Mouse (Mus musculus): ENCODE measurements around the gene Klf13. TPM values are rescaled to one million over a fixed set of nuclear protein-coding genes. Genes with fewer than 3 reads are reported as not detected.

The Klf13 gene
- polyA plus RNA-seq (2012; rRNA removed) (9.9 and 12.3 TPM in 2 replicates), polyA plus RNA-seq (2014; fragmentation: Nextera tagmentation; extraction: Ambion mirVana) (27.0 and 28.0 TPM in 2 replicates)

DNA sequence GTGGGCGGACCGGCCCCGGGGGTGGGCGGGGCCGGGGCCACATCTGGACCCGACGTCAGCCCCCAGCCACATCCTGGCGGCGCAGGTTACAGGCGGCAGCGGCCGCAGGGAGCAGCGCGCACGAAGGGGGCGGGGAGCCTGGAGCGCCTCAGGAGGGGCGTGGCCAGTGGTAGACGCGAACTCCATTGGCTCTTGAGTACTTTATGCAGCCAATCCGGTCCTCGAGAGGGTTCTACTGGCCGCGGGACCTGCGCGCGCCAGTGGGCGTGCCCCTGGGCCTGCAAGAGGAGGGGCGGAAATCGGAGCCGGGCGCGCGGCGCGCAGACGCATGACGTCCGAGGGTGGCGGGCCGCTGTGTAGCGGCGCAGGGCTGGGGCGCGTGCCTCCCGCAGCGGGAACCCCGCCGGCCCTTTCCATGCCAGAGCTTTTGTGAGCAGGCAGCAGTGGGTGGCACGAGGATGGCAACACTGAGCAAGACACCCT is at the start of gene Klf13:
Gene Klf13, minus strand, starts transcription at position 2 of the 483 bp plus-strand sequence.
- Histone ChIP-seq H3K4me1 (ENCODE audit: control insufficient read depth, insufficient read depth, low read length) (peaks cover 19% of the 10 kb centered on the region; the same call in 1 of the 2 replicates), H3K27ac (replicated peaks; ENCODE audit: low read depth, low read length) (peak within 1 kb of the TSS; percentile 96), H3K9me3 (ENCODE audit: control insufficient read depth, low read length) (no peaks in the 10 kb centered on the region), H3K4me2 (replicated peaks; ENCODE audit: low read depth, low read length, severe bottlenecking) (peak within 1 kb of the TSS; percentile 94), H3K4me3 (replicated peaks; ENCODE audit: low read length) (peak within 1 kb of the TSS; percentile 77), H3K36me3 (ENCODE audit: control insufficient read depth, insufficient read depth, low read length) (no peaks in the 10 kb centered on the region), H3K9ac (ENCODE audit: low read depth, low read length, severe bottlenecking) (peak within 1 kb of the TSS; percentile 82), H3K27me3 (ENCODE audit: control insufficient read depth, insufficient read depth, low read length) (no peaks in the 10 kb centered on the region)
- DNase-seq (ENCODE audit: low spot score) (peak; percentile 99), ATAC-seq (ENCODE audit: low FRiP score, low read depth) (peak; percentile 93)
- TF ChIP-seq POLR2A (IDR thresholded peaks at IDR 0.05; ENCODE audit: borderline replicate concordance, extremely low read depth, insufficient read depth, insufficient read length): peak; percentile 98
- 1% methylated on average over 31 of the region's 50 CpGs for WGBS

DNA sequence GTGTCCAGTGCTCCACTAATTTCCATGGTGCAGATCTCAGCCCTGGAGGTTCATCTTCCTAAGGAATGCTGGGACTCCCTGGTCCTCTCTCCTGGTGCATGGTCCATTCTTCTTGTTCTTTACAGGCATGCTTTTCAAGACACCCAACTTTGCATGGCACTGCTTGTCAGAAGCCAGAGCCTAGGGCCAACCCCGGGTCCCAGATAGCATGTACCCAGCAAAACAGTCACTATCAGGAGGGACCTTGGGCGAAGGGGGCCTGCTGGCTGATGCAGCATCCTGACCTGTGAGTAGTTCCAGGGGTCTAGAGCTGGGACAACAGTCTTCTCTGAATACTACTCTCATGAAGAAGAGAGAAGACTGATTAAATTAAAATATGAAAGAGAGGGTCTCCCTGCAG is 49.7 kb upstream of the Klf13 start:
- H3K4me3 ChIP-seq (replicated peaks; ENCODE audit: low read length): no peak overlapping the region
- H3K9me3 ChIP-seq (ENCODE audit: control insufficient read depth, low read length): no peaks in the 10 kb centered on the region
- H3K9ac ChIP-seq (ENCODE audit: low read depth, low read length, severe bottlenecking): no peak overlapping the region
- no peaks in the 10 kb centered on the region for H3K36me3 ChIP-seq (ENCODE audit: control insufficient read depth, insufficient read depth, low read length)
- H3K4me1 ChIP-seq (ENCODE audit: control insufficient read depth, insufficient read depth, low read length): peaks cover 13% of the 10 kb centered on the region; the same call in 1 of the 2 replicates
- TF ChIP-seq POLR2A (IDR thresholded peaks at IDR 0.05; ENCODE audit: borderline replicate concordance, extremely low read depth, insufficient read depth, insufficient read length): no peak
- H3K27ac ChIP-seq (replicated peaks; ENCODE audit: low read depth, low read length): no peak overlapping the region
- WGBS: 91% methylated on average over 2 of the region's 2 CpGs
- no peak for ATAC-seq (ENCODE audit: low FRiP score, low read depth)
- no peak for DNase-seq (ENCODE audit: low spot score)
- H3K27me3 ChIP-seq (ENCODE audit: control insufficient read depth, insufficient read depth, low read length): no peaks in the 10 kb centered on the region
- H3K4me2 ChIP-seq (replicated peaks; ENCODE audit: low read depth, low read length, severe bottlenecking): no peak overlapping the region

DNA sequence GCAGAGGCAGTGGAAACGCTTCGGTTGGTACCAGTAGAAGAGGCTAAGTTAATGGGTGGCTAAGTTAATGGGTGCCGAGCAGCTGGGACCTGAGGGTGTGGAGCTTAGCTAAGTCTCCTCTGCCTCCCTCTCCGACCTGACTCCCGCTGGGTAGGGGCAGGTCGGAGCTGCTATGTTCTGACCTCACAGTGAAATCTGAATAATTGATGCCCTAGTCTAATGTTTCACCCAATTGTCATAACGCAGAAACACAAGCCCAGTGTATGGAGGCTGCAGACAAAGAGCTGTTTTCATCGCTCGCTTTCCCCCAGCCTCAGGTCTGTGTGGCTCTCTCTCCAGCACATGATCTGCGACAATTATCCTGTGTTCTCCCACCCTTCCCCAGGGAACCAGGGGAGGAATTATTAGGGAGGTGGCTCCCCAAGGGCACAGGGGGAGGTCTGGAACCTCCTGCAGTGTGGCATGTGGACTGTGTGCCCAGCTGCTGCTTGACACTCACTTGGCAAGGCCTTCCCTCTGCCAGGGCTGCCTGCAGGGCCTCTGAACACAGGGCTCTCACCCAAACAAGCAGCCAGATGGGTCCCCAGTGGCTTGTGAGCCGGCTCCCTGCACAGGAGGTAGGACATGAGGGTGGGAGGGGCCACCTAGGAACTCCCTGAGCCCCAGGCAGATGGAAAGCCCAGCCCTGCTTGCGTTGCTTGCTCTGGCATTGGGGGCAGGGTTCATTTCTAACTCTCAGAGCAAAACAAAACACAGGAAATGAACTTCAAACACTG is 47.9 kb upstream of the Klf13 start:
- H3K4me1 ChIP-seq (ENCODE audit: control insufficient read depth, insufficient read depth, low read length): peaks cover 13% of the 10 kb centered on the region; the same call in 1 of the 2 replicates
- no peaks in the 10 kb centered on the region for H3K36me3 ChIP-seq (ENCODE audit: control insufficient read depth, insufficient read depth, low read length)
- ATAC-seq (ENCODE audit: low FRiP score, low read depth): 0 out of 2 replicates have a peak, but pooled peaks have one; percentile 53
- no peak for TF ChIP-seq POLR2A (IDR thresholded peaks at IDR 0.05; ENCODE audit: borderline replicate concordance, extremely low read depth, insufficient read depth, insufficient read length)
- no peak overlapping the region for H3K4me3 ChIP-seq (replicated peaks; ENCODE audit: low read length)
- no peaks in the 10 kb centered on the region for H3K9me3 ChIP-seq (ENCODE audit: control insufficient read depth, low read length)
- no peak overlapping the region for H3K4me2 ChIP-seq (replicated peaks; ENCODE audit: low read depth, low read length, severe bottlenecking)
- no peak overlapping the region for H3K27ac ChIP-seq (replicated peaks; ENCODE audit: low read depth, low read length)
- DNase-seq (ENCODE audit: low spot score): no peak
- WGBS: 28% methylated on average over 12 of the region's 12 CpGs
- H3K27me3 ChIP-seq (ENCODE audit: control insufficient read depth, insufficient read depth, low read length): no peaks in the 10 kb centered on the region
- peak overlapping the region; percentile 14; the same call in 1 of the 2 replicates for H3K9ac ChIP-seq (ENCODE audit: low read depth, low read length, severe bottlenecking)

DNA sequence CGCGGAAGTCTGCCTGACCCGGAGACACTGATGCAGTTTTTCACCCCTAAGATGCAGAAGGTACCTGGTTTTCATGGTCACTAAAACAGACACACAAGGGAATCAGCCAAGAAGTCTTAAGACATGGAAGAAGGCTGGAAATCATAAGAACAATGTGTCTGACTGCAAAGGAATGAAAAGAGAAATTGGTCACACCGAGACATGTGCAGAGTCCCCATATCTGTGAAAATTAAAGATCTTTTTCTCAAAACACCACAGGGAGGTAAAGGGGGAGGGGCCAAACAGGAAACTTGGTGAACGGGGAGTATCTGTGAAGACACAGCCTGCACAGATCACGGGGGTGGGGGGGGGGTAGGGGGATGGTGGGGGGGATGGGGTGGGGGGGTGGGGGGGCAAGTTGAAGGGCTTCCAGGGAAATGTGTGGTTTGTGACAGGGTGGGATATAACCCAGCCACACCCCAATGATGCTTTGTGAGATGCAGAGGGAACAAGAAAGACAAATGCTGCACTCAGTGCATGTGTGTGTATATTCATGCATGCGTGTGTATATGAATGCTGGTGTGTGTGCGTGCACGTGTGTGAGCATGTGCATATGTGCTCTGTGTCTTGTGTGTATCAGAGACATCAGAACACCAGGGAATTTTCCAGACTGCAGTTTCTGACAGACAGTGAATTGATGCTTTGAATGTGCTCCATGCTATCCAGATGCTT is 47.1 kb upstream of the Klf13 start:
- H3K4me2 ChIP-seq (replicated peaks; ENCODE audit: low read depth, low read length, severe bottlenecking): no peak overlapping the region
- peaks cover 13% of the 10 kb centered on the region; the same call in 1 of the 2 replicates for H3K4me1 ChIP-seq (ENCODE audit: control insufficient read depth, insufficient read depth, low read length)
- no peak overlapping the region for H3K9ac ChIP-seq (ENCODE audit: low read depth, low read length, severe bottlenecking)
- 77% methylated on average over 9 of the region's 9 CpGs for WGBS
- no peaks in the 10 kb centered on the region for H3K36me3 ChIP-seq (ENCODE audit: control insufficient read depth, insufficient read depth, low read length)
- no peak overlapping the region for H3K4me3 ChIP-seq (replicated peaks; ENCODE audit: low read length)
- H3K27ac ChIP-seq (replicated peaks; ENCODE audit: low read depth, low read length): no peak overlapping the region
- DNase-seq (ENCODE audit: low spot score) (no peak), ATAC-seq (ENCODE audit: low FRiP score, low read depth) (no peak)
- no peaks in the 10 kb centered on the region for H3K9me3 ChIP-seq (ENCODE audit: control insufficient read depth, low read length)
- TF ChIP-seq POLR2A (IDR thresholded peaks at IDR 0.05; ENCODE audit: borderline replicate concordance, extremely low read depth, insufficient read depth, insufficient read length): no peak
- H3K27me3 ChIP-seq (ENCODE audit: control insufficient read depth, insufficient read depth, low read length): no peaks in the 10 kb centered on the region

DNA sequence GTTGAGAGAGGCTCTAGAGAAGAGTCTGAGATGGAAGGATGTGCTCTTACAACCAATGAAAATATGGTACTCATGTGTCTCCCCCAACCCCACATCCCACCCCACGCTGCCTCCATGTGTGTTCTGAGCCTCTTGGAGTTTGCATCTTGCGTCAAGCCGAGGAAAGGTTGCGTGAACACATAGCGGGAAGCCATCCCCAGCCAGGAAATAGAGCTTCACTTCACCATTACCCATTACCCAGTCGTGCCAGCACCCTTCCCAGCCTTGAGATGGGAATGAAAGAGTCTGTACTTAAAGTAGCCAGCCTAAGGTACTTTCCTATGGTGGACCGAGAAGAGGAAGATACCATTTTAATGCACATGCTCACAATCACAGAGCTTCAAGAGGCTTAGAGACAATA is 46.6 kb upstream of the Klf13 start:
- no peak overlapping the region for H3K9ac ChIP-seq (ENCODE audit: low read depth, low read length, severe bottlenecking)
- WGBS: 84% methylated on average over 7 of the region's 7 CpGs
- no peak for ATAC-seq (ENCODE audit: low FRiP score, low read depth)
- no peaks in the 10 kb centered on the region for H3K36me3 ChIP-seq (ENCODE audit: control insufficient read depth, insufficient read depth, low read length)
- no peak overlapping the region for H3K4me3 ChIP-seq (replicated peaks; ENCODE audit: low read length)
- H3K27ac ChIP-seq (replicated peaks; ENCODE audit: low read depth, low read length): no peak overlapping the region
- H3K4me1 ChIP-seq (ENCODE audit: control insufficient read depth, insufficient read depth, low read length): peaks cover 13% of the 10 kb centered on the region; the same call in 1 of the 2 replicates
- TF ChIP-seq POLR2A (IDR thresholded peaks at IDR 0.05; ENCODE audit: borderline replicate concordance, extremely low read depth, insufficient read depth, insufficient read length): no peak
- no peaks in the 10 kb centered on the region for H3K9me3 ChIP-seq (ENCODE audit: control insufficient read depth, low read length)
- no peak overlapping the region for H3K4me2 ChIP-seq (replicated peaks; ENCODE audit: low read depth, low read length, severe bottlenecking)
- H3K27me3 ChIP-seq (ENCODE audit: control insufficient read depth, insufficient read depth, low read length): no peaks in the 10 kb centered on the region
- no peak for DNase-seq (ENCODE audit: low spot score)

All from limb, embryonic 14.5 days (tissue).